Mouse (Mus musculus): ENCODE data around the gene Kif16b. TPM values are rescaled to one million over a fixed set of nuclear protein-coding genes. Genes with fewer than 3 reads are reported as not detected.
A peak's percentile ranks its signal among the peaks of the same experiment; 100 is the strongest.

Gene Kif16b
- polyA plus RNA-seq, 1 experiment: not detected

GRCm38 (mm10) chr2:142731016-142731777 is 170.1 kb downstream of the Kif16b start:
- Histone ChIP-seq H3K4me3 (ENCODE audit: insufficient read depth, low read depth, low read length) (no peak overlapping the region), H3K4me1 (ENCODE audit: control insufficient read depth, insufficient read depth, low read length) (peaks cover 9% of the 10 kb centered on the region), H3K27ac (ENCODE audit: insufficient read depth, low read depth, low read length) (0 out of 2 replicates have a peak overlapping the region, but pooled peaks have one; percentile 51)
- WGBS: 49% methylated on average over 10 of the region's 10 CpGs
- TF ChIP-seq CTCF (IDR thresholded peaks at IDR 0.05; ENCODE audit: insufficient read depth, low read depth, low read length) (no peak), POLR2A (IDR thresholded peaks at IDR 0.05; ENCODE audit: insufficient read depth, low read depth, low read length) (no peak)

- no peak overlapping the region for H3K4me3 ChIP-seq (ENCODE audit: insufficient read depth, low read depth, low read length)
- WGBS: 74% methylated on average over 7 of the region's 7 CpGs
- no peak overlapping the region for H3K27ac ChIP-seq (ENCODE audit: insufficient read depth, low read depth, low read length)
- no peaks in the 10 kb centered on the region for H3K4me1 ChIP-seq (ENCODE audit: control insufficient read depth, insufficient read depth, low read length)
- TF ChIP-seq CTCF (IDR thresholded peaks at IDR 0.05; ENCODE audit: insufficient read depth, low read depth, low read length): no peak
- TF ChIP-seq POLR2A (IDR thresholded peaks at IDR 0.05; ENCODE audit: insufficient read depth, low read depth, low read length): no peak
Measured at GRCm38 (mm10) chr2:142724215-142725001, 176.9 kb downstream of the Kif16b start.

- WGBS: 79% methylated on average over 2 of the region's 2 CpGs
- Histone ChIP-seq H3K4me3 (ENCODE audit: insufficient read depth, low read depth, low read length) (no peak overlapping the region), H3K27ac (ENCODE audit: insufficient read depth, low read depth, low read length) (no peak overlapping the region), H3K4me1 (ENCODE audit: control insufficient read depth, insufficient read depth, low read length) (no peaks in the 10 kb centered on the region)
- TF ChIP-seq POLR2A (IDR thresholded peaks at IDR 0.05; ENCODE audit: insufficient read depth, low read depth, low read length): no peak
- TF ChIP-seq CTCF (IDR thresholded peaks at IDR 0.05; ENCODE audit: insufficient read depth, low read depth, low read length): no peak
Measured at GRCm38 (mm10) chr2:142720174-142720573, 181.2 kb downstream of the Kif16b start.

- no peak overlapping the region for H3K4me3 ChIP-seq (ENCODE audit: insufficient read depth, low read depth, low read length)
- no peaks in the 10 kb centered on the region for H3K4me1 ChIP-seq (ENCODE audit: control insufficient read depth, insufficient read depth, low read length)
- TF ChIP-seq CTCF (IDR thresholded peaks at IDR 0.05; ENCODE audit: insufficient read depth, low read depth, low read length): no peak
- TF ChIP-seq POLR2A (IDR thresholded peaks at IDR 0.05; ENCODE audit: insufficient read depth, low read depth, low read length): no peak
- no peak overlapping the region for H3K27ac ChIP-seq (ENCODE audit: insufficient read depth, low read depth, low read length)
Measured at GRCm38 (mm10) chr2:142718998-142719397, 182.3 kb downstream of the Kif16b start.

- 92% methylated on average over 4 of the region's 4 CpGs for WGBS
Measured at GRCm38 (mm10) chr2:142717591-142717990, 183.7 kb downstream of the Kif16b start.

GRCm38 (mm10) chr2:142715912-142716260 is 185.4 kb downstream of the Kif16b start:
- Histone ChIP-seq H3K27ac (ENCODE audit: insufficient read depth, low read depth, low read length) (no peak overlapping the region), H3K4me3 (ENCODE audit: insufficient read depth, low read depth, low read length) (no peak overlapping the region), H3K4me1 (ENCODE audit: control insufficient read depth, insufficient read depth, low read length) (no peaks in the 10 kb centered on the region)
- no peak for TF ChIP-seq POLR2A (IDR thresholded peaks at IDR 0.05; ENCODE audit: insufficient read depth, low read depth, low read length)
- TF ChIP-seq CTCF (IDR thresholded peaks at IDR 0.05; ENCODE audit: insufficient read depth, low read depth, low read length): no peak

More at GRCm38 (mm10) chr2:142717591-142717990, 183.7 kb downstream of the Kif16b start:
- Histone ChIP-seq H3K4me3 (ENCODE audit: insufficient read depth, low read depth, low read length) (no peak overlapping the region), H3K4me1 (ENCODE audit: control insufficient read depth, insufficient read depth, low read length) (no peaks in the 10 kb centered on the region), H3K27ac (ENCODE audit: insufficient read depth, low read depth, low read length) (no peak overlapping the region)
- no peak for TF ChIP-seq POLR2A (IDR thresholded peaks at IDR 0.05; ENCODE audit: insufficient read depth, low read depth, low read length)

- 91% methylated on average over 1 of the region's 1 CpGs for WGBS
- H3K4me3 ChIP-seq (ENCODE audit: insufficient read depth, low read depth, low read length): no peak overlapping the region
- H3K4me1 ChIP-seq (ENCODE audit: control insufficient read depth, insufficient read depth, low read length): no peaks in the 10 kb centered on the region
- H3K27ac ChIP-seq (ENCODE audit: insufficient read depth, low read depth, low read length): no peak overlapping the region
- no peak for TF ChIP-seq POLR2A (IDR thresholded peaks at IDR 0.05; ENCODE audit: insufficient read depth, low read depth, low read length)
Measured at GRCm38 (mm10) chr2:142715186-142715911, 186.0 kb downstream of the Kif16b start.

- no peak overlapping the region for H3K4me3 ChIP-seq (ENCODE audit: insufficient read depth, low read depth, low read length)
- 92% methylated on average over 11 of the region's 11 CpGs for whole genome bisulfite sequencing
- no peaks in the 10 kb centered on the region for H3K4me1 ChIP-seq (ENCODE audit: control insufficient read depth, insufficient read depth, low read length)
- TF ChIP-seq POLR2A (IDR thresholded peaks at IDR 0.05; ENCODE audit: insufficient read depth, low read depth, low read length) (no peak), CTCF (IDR thresholded peaks at IDR 0.05; ENCODE audit: insufficient read depth, low read depth, low read length) (no peak)
- H3K27ac ChIP-seq (ENCODE audit: insufficient read depth, low read depth, low read length): no peak overlapping the region
Measured at GRCm38 (mm10) chr2:142712727-142713126, 188.6 kb downstream of the Kif16b start.

- Histone ChIP-seq H3K27ac (ENCODE audit: insufficient read depth, low read depth, low read length) (no peak overlapping the region), H3K4me3 (ENCODE audit: insufficient read depth, low read depth, low read length) (no peak overlapping the region), H3K4me1 (ENCODE audit: control insufficient read depth, insufficient read depth, low read length) (no peaks in the 10 kb centered on the region)
- TF ChIP-seq POLR2A (IDR thresholded peaks at IDR 0.05; ENCODE audit: insufficient read depth, low read depth, low read length) (no peak), CTCF (IDR thresholded peaks at IDR 0.05; ENCODE audit: insufficient read depth, low read depth, low read length) (no peak)
- 78% methylated on average over 3 of the region's 3 CpGs for WGBS
Measured at GRCm38 (mm10) chr2:142709326-142709725, 192.0 kb downstream of the Kif16b start.

Data from olfactory bulb, adult 2 months (tissue).